Mouse (Mus musculus) embryonic fibroblast, embryonic 13.5 days (primary cell): ENCODE results near the gene Snupn.

ENCODE experiments used
- CTCF ChIP-seq: IDR thresholded peaks from 2 replicates; pipeline ENCODE4 v1.5.1; 2011; ENCODE audit warnings: mild to moderate bottlenecking, control low read depth, low read length, moderate library complexity, borderline replicate concordance; ENCODE audit not compliant: insufficient read depth
- POLR2A ChIP-seq: IDR thresholded peaks from 2 replicates; pipeline ENCODE4 v1.6.1; 2011; ENCODE audit warnings: low read depth, mild to moderate bottlenecking, control low read depth, low read length, moderate library complexity

DNA sequence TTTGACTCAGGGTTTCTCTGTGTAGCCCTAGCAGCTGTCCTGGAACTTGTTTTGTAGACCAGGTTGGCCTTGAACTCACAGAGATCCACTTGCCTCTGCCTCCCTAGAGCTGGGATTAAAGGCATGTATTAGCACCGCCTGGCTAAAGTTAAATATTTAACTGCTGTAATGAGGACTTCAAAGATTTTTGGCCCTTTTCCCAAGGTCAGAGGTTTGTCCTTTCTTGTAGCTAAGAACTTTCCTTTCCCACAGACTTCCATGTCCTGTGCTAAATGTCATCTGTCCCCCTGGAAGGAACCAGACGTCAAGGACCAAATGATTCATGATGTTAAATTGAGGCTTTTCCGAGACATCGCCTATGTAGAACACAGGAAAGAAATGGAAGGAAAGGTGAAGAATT is 52.3 kb downstream of the Snupn start:
- TF ChIP-seq CTCF (no peak), POLR2A (no peak)
